ENCODE assay signal across 13 mouse cellular contexts in genomic region chr1:133006571-133006970, GRCm38 (mm10).
"Had no signal": no experiment of that assay in that cellular context is flagged by ENCODE, and none has a peak within 500 bp of the region (broad histone marks: within the 10 kb centered on the region; RNA-seq: fewer than 3 reads in every experiment).

No protein-coding gene starts in this region.

- H3K4me3 ChIP-seq: kidney, embryonic 15.5 days; left cerebral cortex, adult 2 months; liver, embryonic 13.5 days; midbrain, embryonic 12.5 days had no signal

- H3K4me2 ChIP-seq: kidney, embryonic 15.5 days; liver, embryonic 13.5 days; midbrain, embryonic 12.5 days had no signal

- DNase-seq: kidney, postnatal 10 days; kidney, postnatal 36 days; layer of hippocampus, postnatal 36 days; liver, embryonic 13.5 days; lung, adult 2 months; thymus, adult 2 months; thymus, postnatal 14 days; thymus, postnatal 4 days had no signal

- H3K4me1 ChIP-seq: kidney, embryonic 15.5 days; liver, embryonic 13.5 days; midbrain, embryonic 12.5 days had no signal

- H3K9me3 ChIP-seq: kidney, embryonic 15.5 days; liver, embryonic 13.5 days; midbrain, embryonic 12.5 days had no signal

- H3K27me3 ChIP-seq: kidney, embryonic 15.5 days; liver, embryonic 13.5 days; midbrain, embryonic 12.5 days had no signal

- ATAC-seq: midbrain, embryonic 16.5 days had no signal

- H3K27ac ChIP-seq: kidney, embryonic 15.5 days; left cerebral cortex, adult 2 months; liver, embryonic 13.5 days; macrophage; midbrain, embryonic 12.5 days had no signal

- H3K9ac ChIP-seq: kidney, embryonic 15.5 days; liver, embryonic 13.5 days; midbrain, embryonic 12.5 days had no signal
